Mouse (Mus musculus): ENCODE measurements at regions not wholly inside any gene's neighbourhood (a gene's known extent, or its start where the extent isn't known, plus 50 kb on each side); places are given as distances from the start of the nearest gene placed in this dataset.

GRCm38 (mm10) chr3:124849915-124850314 lies 269.0 kb upstream of the 1700003H04Rik start:
- ATAC-seq (replicated peaks; ENCODE audit: low FRiP score, poor library complexity, severe bottlenecking), result no peak

DNA sequence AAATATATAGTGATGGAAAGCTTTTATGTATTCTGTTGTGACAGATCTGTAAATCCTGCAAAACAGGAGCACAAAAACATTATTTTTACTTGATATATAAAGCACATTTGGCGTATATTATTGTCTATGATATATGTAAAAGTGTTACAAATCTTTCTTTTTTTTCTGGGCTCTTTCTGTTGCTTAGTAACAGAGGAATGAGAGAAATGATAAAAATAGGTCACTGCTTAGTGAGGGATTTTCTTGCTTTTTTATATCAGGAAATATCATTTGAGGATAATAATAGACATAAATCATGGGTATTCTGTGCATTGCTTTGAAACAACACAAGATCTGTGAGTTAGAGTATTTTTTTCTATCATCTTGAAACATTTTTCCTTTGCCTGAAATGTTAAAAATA lies 239.7 kb upstream of the 1700003H04Rik start:
- no peak for ATAC-seq (replicated peaks; ENCODE audit: low FRiP score, poor library complexity, severe bottlenecking)

GRCm38 (mm10) chr3:124806891-124807290 lies 226.0 kb upstream of the 1700003H04Rik start:
- ATAC-seq (replicated peaks; ENCODE audit: low FRiP score, poor library complexity, severe bottlenecking), result no peak

DNA sequence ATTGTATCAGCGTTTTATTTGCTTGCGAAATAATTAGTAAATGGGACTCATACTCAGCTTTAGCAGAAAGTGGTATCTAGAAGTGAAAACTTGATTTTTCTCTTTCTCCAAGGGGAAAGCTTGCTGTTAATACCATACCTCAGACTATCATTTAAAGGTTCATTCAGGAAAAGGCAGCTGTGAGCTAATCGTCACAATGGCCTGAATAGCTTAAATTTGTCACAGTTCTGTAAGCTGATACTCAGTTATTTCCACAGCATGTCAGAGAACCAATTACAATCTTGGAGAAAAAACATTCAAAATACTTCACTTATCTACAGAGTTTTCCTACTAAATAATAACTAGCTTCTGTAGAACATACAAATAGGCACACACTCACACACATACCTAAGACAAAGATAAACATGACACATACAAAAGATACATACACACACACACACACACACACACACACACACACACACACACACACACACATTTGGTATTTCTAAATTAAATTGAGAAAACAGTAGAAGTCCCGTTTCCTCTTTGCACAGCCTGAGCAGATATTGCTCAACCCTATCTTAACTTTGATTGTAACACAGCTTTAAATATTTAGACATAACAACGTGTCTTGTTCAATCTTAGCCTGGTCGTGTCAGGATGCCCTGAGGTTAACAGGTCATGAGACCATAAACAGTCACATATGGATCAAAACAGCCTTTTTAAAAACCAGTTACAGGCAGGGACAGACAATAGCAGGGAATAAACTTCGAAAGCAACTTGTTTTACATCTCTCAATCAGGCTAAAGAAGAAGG lies 208.5 kb upstream of the 1700003H04Rik start:
- ATAC-seq (replicated peaks; ENCODE audit: low FRiP score, poor library complexity, severe bottlenecking), result no peak

DNA sequence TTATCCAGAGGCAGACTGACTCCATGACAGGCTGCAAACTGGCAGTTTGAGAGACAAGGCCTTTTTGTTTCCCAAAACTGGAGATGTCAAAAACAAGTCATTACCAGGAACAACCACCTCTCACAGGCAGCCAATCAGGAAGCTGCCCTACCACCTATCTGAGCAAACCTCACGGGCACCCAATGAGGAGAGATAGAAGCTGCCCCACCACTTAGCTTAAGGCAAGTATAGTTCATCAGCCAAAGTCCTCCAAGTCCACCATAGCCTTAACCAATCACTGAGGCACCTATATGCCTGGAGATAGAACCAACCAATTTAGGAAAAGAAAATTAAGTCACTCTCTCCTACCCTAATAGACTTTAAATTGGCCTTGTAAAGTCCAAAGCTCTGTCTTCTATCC lies 207.3 kb upstream of the 1700003H04Rik start:
- ATAC-seq (replicated peaks; ENCODE audit: low FRiP score, poor library complexity, severe bottlenecking), result peak; percentile 42; the same call in 1 of the 2 replicates

DNA sequence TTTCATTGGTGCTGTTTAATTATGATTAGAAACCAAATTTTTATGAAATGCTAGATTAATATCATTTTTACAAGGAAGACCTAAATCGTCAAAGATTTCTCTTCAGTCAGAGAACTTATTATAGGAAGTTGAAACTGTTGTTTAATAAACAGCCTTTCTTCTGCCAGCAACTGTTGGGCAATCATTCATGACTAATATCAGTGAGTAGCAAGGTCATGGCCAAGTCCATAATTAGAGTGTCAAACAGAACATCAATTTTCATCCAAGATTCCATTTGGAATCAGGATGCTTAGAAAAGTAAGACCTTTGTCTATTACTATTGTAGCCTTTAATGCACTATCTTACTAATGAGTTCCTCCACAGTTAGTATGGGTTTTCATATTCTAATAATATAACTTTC lies 189.4 kb upstream of the 1700003H04Rik start:
- no peak for ATAC-seq (replicated peaks; ENCODE audit: low FRiP score, poor library complexity, severe bottlenecking)

DNA sequence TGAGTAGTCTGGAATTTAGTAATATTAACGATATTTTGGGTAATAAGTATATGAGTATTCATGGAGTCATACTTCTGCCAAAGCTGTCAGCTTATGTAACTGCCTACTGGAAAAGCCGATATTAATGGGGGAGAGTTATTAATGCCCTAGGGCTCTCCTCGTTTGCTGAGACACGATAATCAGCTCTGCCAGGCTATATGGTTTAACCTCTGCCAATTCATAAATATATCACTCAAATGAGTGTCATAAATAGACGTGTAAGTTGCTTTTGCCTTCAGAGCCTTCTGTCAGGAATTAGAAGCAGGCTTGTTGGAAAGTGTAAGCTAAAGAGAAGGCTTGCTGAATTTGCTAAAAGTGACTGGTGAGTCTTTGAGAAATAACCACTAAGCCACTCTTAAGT lies 188.4 kb upstream of the 1700003H04Rik start:
- ATAC-seq (replicated peaks; ENCODE audit: low FRiP score, poor library complexity, severe bottlenecking), result no peak

DNA sequence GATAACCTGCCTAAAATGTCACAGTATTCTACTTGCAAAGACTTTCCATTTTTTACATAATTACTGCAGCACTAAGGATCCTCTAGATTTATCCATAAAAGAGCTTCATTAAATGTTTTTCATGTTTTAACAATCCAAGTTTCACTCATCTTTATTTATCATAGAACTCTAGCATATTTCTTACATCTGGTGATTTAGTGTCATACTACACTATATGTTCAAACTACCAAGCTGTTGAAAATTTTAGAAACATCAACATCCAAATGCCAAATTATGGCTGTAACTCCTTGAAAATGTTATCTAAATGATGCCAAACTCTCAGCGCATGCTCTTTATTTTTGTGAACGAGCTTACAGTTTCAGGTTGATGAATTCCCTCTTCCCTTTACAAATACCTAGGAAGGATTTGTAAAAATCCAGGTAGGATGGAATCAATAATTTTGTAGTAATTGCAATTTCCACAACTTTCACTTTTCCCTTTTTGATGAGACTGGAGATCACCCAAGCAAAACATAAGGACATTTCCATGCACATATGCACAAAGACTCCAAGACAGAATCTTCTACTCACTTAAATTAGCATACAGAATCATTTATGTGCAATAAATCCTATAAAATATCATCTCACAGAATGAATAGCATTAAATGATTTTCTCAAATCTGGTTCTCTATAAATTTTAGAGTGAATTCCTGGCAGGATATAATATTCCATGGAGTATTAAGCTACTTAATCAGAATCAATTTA lies 175.0 kb upstream of the 1700003H04Rik start:
- no peak for ATAC-seq (replicated peaks; ENCODE audit: low FRiP score, poor library complexity, severe bottlenecking)

DNA sequence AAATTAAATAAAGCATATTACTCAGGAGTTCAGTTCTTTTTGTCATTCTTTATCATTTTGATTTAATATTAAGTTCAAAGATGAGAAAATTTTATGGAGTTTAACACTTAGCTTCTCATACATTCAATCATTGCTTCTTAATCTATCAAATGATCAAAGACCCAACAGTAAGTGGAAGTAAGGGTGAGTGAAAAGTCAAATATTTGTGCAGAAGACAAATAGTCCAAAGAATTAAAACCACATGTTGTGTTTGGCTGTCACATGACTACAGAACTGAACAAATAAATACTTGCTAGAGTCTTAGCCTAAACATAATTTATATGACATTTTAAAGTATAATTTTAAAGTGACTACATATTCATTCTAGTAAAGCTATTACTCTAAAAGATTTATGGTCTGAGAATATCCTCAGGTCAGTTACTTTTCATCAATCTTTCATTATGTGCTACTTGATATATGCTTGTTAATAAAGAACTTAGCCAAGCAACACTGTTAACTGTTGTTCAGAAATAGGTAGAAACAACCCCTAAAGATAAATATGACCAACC lies 171.7 kb upstream of the 1700003H04Rik start:
- ATAC-seq (replicated peaks; ENCODE audit: low FRiP score, poor library complexity, severe bottlenecking), result no peak

- no peak for ATAC-seq (replicated peaks; ENCODE audit: low FRiP score, poor library complexity, severe bottlenecking)
These were observed 168.4 kb upstream of the 1700003H04Rik start for GRCm38 (mm10) chr3:124749314-124749713.

GRCm38 (mm10) chr3:124728281-124728680 lies 147.4 kb upstream of the 1700003H04Rik start:
- no peak for ATAC-seq (replicated peaks; ENCODE audit: low FRiP score, poor library complexity, severe bottlenecking)

GRCm38 (mm10) chr3:124712166-124712565 lies 131.3 kb upstream of the 1700003H04Rik start:
- no peak for ATAC-seq (replicated peaks; ENCODE audit: low FRiP score, poor library complexity, severe bottlenecking)

- no peak for ATAC-seq (replicated peaks; ENCODE audit: low FRiP score, poor library complexity, severe bottlenecking)
These were observed 92.7 kb upstream of the 1700003H04Rik start for GRCm38 (mm10) chr3:124673551-124673950.

DNA sequence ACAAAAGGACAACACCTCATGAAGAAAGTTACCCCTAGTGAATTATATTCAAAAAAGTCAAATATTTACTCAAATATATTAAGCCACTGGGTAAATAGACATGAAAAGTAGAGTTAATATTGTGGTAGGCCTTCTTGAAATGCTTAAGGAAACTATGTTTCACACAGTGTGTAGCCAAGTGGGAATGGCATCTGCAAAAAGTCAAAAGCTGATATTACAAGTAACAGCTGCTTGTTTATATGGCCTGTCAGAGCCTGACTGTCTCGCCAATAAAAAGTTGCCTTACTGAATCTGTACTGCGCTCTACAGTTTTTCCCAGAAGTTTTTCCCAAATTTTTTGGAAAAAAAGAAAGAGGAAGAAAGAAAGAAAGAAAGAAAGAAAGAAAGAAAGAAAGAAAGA lies 77.3 kb upstream of the 1700003H04Rik start:
- no peak for ATAC-seq (replicated peaks; ENCODE audit: low FRiP score, poor library complexity, severe bottlenecking)

GRCm38 (mm10) chr3:124633372-124633771 lies 52.5 kb upstream of the 1700003H04Rik start:
- no peak for ATAC-seq (replicated peaks; ENCODE audit: low FRiP score, poor library complexity, severe bottlenecking)

Data from erythroid progenitor cell, adult 5-6 weeks (primary cell).